Mouse (Mus musculus): ENCODE data around the gene Thoc3. TPM values are rescaled to one million over a fixed set of nuclear protein-coding genes. Genes with fewer than 3 reads are reported as not detected.

Gene Thoc3
- polyA plus RNA-seq, 1 experiment, result 70.8 TPM

- no peaks in the 10 kb centered on the region for H3K36me3 ChIP-seq (ENCODE audit: control insufficient read depth, insufficient read depth)
- no peaks in the 10 kb centered on the region for H3K79me3 ChIP-seq (ENCODE audit: low read depth)
- H3K79me2 ChIP-seq (ENCODE audit: control insufficient read depth, insufficient read depth), result no peaks in the 10 kb centered on the region
- no peak overlapping the region for H3ac ChIP-seq (ENCODE audit: control insufficient read depth, insufficient read length, low read depth)
- no peak overlapping the region for H3K4me3 ChIP-seq (ENCODE audit: insufficient read depth, poor library complexity, severe bottlenecking)
- TF ChIP-seq FOSL1 (IDR thresholded peaks at IDR 0.05; ENCODE audit: insufficient read depth, low read length, poor library complexity, severe bottlenecking), result no peak
- H3K27me3 ChIP-seq (ENCODE audit: control insufficient read depth, insufficient read depth, insufficient read length), result peaks cover 41% of the 10 kb centered on the region
Observed at GRCm38 (mm10) chr13:54438814-54439213, 29.8 kb downstream of the Thoc3 start.

DNA sequence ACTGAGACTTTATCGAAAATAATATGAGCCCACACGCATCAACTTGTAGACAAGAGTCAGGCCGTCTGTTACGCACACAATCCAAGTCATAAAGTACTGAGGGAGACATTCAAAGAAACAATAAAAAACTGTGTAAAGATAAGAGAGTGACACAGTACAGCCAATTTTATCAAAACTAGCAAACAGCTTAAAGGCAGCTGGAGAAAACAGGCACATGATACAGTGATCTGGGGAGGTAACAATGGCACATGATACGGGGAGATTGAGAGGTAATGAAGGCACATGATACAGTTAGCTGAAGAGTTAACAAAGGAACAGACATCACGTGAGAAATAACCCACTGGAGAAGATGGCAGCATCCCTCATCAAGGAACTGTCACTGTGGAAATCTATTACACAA, 31.6 kb downstream of the Thoc3 start:
- H3ac ChIP-seq (ENCODE audit: control insufficient read depth, insufficient read length, low read depth), result no peak overlapping the region
- TF ChIP-seq CTCF (IDR thresholded peaks at IDR 0.05; ENCODE audit: control insufficient read depth, insufficient read depth, insufficient read length), result no peak
- no peak for TF ChIP-seq CEBPB (IDR thresholded peaks at IDR 0.05; ENCODE audit: low read depth)
- no peak for TF ChIP-seq MAX (IDR thresholded peaks at IDR 0.05)
- TF ChIP-seq MYOG (IDR thresholded peaks at IDR 0.05; ENCODE audit: control insufficient read depth, extremely low read depth, insufficient read length), result no peak
- TF ChIP-seq USF1 (IDR thresholded peaks at IDR 0.05; ENCODE audit: low read depth), result no peak
- TF ChIP-seq MYOD1 (IDR thresholded peaks at IDR 0.05; ENCODE audit: control insufficient read depth, insufficient read length, low read depth), result no peak
- no peak for TF ChIP-seq FOSL1 (IDR thresholded peaks at IDR 0.05; ENCODE audit: insufficient read depth, low read length, poor library complexity, severe bottlenecking)
- no peaks in the 10 kb centered on the region for H3K36me3 ChIP-seq (ENCODE audit: control insufficient read depth, insufficient read depth)

DNA sequence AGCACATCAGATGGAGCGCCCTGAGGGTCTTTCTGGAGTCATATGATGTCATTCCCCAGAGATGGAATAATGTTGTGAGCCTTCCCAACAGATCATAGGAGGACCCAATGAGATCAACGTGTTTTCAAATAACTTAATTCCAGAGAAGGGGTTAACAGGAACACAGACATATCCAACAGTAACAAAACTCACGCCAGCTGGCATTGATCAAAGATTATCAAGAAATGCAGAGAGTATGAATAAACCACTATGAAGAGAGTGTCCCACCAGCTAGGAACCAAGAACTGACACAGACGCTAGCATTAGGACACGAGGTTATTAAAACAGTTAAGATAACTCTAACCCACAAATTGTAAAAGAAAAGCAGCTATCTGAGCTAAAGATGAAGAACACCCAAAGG, 32.0 kb downstream of the Thoc3 start:
- Histone ChIP-seq H3ac (ENCODE audit: control insufficient read depth, insufficient read length, low read depth) (no peak overlapping the region), H3K27me3 (ENCODE audit: control insufficient read depth, insufficient read depth, insufficient read length) (peaks cover 48% of the 10 kb centered on the region), H3K4me3 (ENCODE audit: insufficient read depth, poor library complexity, severe bottlenecking) (no peak overlapping the region), H3K36me3 (ENCODE audit: control insufficient read depth, insufficient read depth) (no peaks in the 10 kb centered on the region), H3K79me2 (ENCODE audit: control insufficient read depth, insufficient read depth) (no peaks in the 10 kb centered on the region), H3K79me3 (ENCODE audit: low read depth) (no peaks in the 10 kb centered on the region)
- TF ChIP-seq MYOD1 (IDR thresholded peaks at IDR 0.05; ENCODE audit: control insufficient read depth, insufficient read length, low read depth) (no peak), CTCF (IDR thresholded peaks at IDR 0.05; ENCODE audit: control insufficient read depth, insufficient read depth, insufficient read length) (no peak), FOSL1 (IDR thresholded peaks at IDR 0.05; ENCODE audit: insufficient read depth, low read length, poor library complexity, severe bottlenecking) (no peak), CEBPB (IDR thresholded peaks at IDR 0.05; ENCODE audit: low read depth) (no peak), MYOG (IDR thresholded peaks at IDR 0.05; ENCODE audit: control insufficient read depth, extremely low read depth, insufficient read length) (no peak), USF1 (IDR thresholded peaks at IDR 0.05; ENCODE audit: low read depth) (no peak), MAX (IDR thresholded peaks at IDR 0.05) (no peak)

More for the DNA sequence above, 31.6 kb downstream of the Thoc3 start:
- peaks cover 48% of the 10 kb centered on the region for H3K27me3 ChIP-seq (ENCODE audit: control insufficient read depth, insufficient read depth, insufficient read length)
- no peak overlapping the region for H3K4me3 ChIP-seq (ENCODE audit: insufficient read depth, poor library complexity, severe bottlenecking)
- no peaks in the 10 kb centered on the region for H3K79me2 ChIP-seq (ENCODE audit: control insufficient read depth, insufficient read depth)
- no peaks in the 10 kb centered on the region for H3K79me3 ChIP-seq (ENCODE audit: low read depth)

DNA sequence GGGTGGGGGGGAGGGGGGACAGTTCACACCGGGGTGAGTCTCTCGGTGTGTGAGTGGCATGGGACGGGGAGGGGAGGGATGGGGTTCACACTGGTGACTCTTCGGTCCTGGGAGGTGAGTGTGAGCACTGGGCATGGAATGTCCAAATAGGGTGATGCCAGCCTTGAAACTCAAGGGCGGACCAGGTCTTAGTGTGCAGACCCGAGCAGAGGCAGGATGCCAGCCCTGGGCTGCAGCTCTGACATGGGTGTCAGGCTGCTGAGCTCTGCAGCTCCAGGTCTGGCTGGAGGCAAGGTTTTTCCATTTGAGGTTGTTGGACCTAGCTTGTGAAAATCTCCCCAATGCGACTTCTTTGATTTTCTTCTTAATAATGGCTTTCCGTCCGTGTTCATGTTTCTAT, 37.5 kb downstream of the Thoc3 start:
- TF ChIP-seq FOSL1 (IDR thresholded peaks at IDR 0.05; ENCODE audit: insufficient read depth, low read length, poor library complexity, severe bottlenecking) (no peak), USF1 (IDR thresholded peaks at IDR 0.05; ENCODE audit: low read depth) (no peak), CEBPB (IDR thresholded peaks at IDR 0.05; ENCODE audit: low read depth) (no peak), MAX (IDR thresholded peaks at IDR 0.05) (no peak), CTCF (IDR thresholded peaks at IDR 0.05; ENCODE audit: control insufficient read depth, insufficient read depth, insufficient read length) (no peak)
- H3K36me3 ChIP-seq (ENCODE audit: control insufficient read depth, insufficient read depth), result no peaks in the 10 kb centered on the region
- no peak overlapping the region for H3ac ChIP-seq (ENCODE audit: control insufficient read depth, insufficient read length, low read depth)
- no peaks in the 10 kb centered on the region for H3K79me3 ChIP-seq (ENCODE audit: low read depth)
- H3K79me2 ChIP-seq (ENCODE audit: control insufficient read depth, insufficient read depth), result no peaks in the 10 kb centered on the region
- H3K4me3 ChIP-seq (ENCODE audit: insufficient read depth, poor library complexity, severe bottlenecking), result no peak overlapping the region
- H3K27me3 ChIP-seq (ENCODE audit: control insufficient read depth, insufficient read depth, insufficient read length), result peaks cover 29% of the 10 kb centered on the region

DNA sequence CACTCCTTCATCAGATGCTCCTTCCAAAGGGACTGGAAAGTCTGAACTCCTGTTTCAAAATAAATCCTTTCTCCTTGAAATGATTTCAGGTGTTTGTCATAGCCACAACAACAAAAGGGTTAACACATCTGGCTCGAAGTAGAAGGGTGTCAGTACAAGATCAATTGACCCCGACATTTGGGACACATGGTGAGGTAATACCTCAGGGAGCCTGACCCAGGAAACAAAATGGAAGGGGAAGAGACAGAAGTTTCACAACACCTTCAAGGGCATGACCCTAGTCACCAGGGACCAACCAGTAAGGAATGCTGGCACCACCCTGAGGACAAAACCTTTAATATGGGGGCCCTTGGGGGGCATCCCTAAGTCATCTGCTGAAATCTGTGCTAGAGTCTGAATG, 38.6 kb downstream of the Thoc3 start:
- Histone ChIP-seq H3K27me3 (ENCODE audit: control insufficient read depth, insufficient read depth, insufficient read length) (peaks cover 29% of the 10 kb centered on the region), H3K79me2 (ENCODE audit: control insufficient read depth, insufficient read depth) (no peaks in the 10 kb centered on the region), H3K4me3 (ENCODE audit: insufficient read depth, poor library complexity, severe bottlenecking) (no peak overlapping the region), H3K79me3 (ENCODE audit: low read depth) (no peaks in the 10 kb centered on the region), H3ac (ENCODE audit: control insufficient read depth, insufficient read length, low read depth) (no peak overlapping the region), H3K36me3 (ENCODE audit: control insufficient read depth, insufficient read depth) (no peaks in the 10 kb centered on the region)
- no peak for TF ChIP-seq CEBPB (IDR thresholded peaks at IDR 0.05; ENCODE audit: low read depth)
- TF ChIP-seq MAX (IDR thresholded peaks at IDR 0.05), result no peak
- TF ChIP-seq MYOD1 (IDR thresholded peaks at IDR 0.05; ENCODE audit: control insufficient read depth, insufficient read length, low read depth), result no peak
- TF ChIP-seq MYOG (IDR thresholded peaks at IDR 0.05; ENCODE audit: control insufficient read depth, extremely low read depth, insufficient read length), result no peak
- no peak for TF ChIP-seq FOSL1 (IDR thresholded peaks at IDR 0.05; ENCODE audit: insufficient read depth, low read length, poor library complexity, severe bottlenecking)
- no peak for TF ChIP-seq CTCF (IDR thresholded peaks at IDR 0.05; ENCODE audit: control insufficient read depth, insufficient read depth, insufficient read length)
- TF ChIP-seq USF1 (IDR thresholded peaks at IDR 0.05; ENCODE audit: low read depth), result no peak

- Histone ChIP-seq H3K79me3 (ENCODE audit: low read depth) (no peaks in the 10 kb centered on the region), H3ac (ENCODE audit: control insufficient read depth, insufficient read length, low read depth) (no peak overlapping the region), H3K79me2 (ENCODE audit: control insufficient read depth, insufficient read depth) (no peaks in the 10 kb centered on the region), H3K36me3 (ENCODE audit: control insufficient read depth, insufficient read depth) (no peaks in the 10 kb centered on the region), H3K27me3 (ENCODE audit: control insufficient read depth, insufficient read depth, insufficient read length) (peaks cover 31% of the 10 kb centered on the region), H3K4me3 (ENCODE audit: insufficient read depth, poor library complexity, severe bottlenecking) (no peak overlapping the region)
- TF ChIP-seq CTCF (IDR thresholded peaks at IDR 0.05; ENCODE audit: control insufficient read depth, insufficient read depth, insufficient read length), result no peak
- no peak for TF ChIP-seq MYOD1 (IDR thresholded peaks at IDR 0.05; ENCODE audit: control insufficient read depth, insufficient read length, low read depth)
- TF ChIP-seq MYOG (IDR thresholded peaks at IDR 0.05; ENCODE audit: control insufficient read depth, extremely low read depth, insufficient read length), result no peak
- TF ChIP-seq MAX (IDR thresholded peaks at IDR 0.05), result no peak
- no peak for TF ChIP-seq CEBPB (IDR thresholded peaks at IDR 0.05; ENCODE audit: low read depth)
- TF ChIP-seq USF1 (IDR thresholded peaks at IDR 0.05; ENCODE audit: low read depth), result no peak
- TF ChIP-seq FOSL1 (IDR thresholded peaks at IDR 0.05; ENCODE audit: insufficient read depth, low read length, poor library complexity, severe bottlenecking), result no peak
Observed at GRCm38 (mm10) chr13:54428771-54429170, 39.9 kb downstream of the Thoc3 start.

All from C2C12 (cell line).